Mouse (Mus musculus) forebrain, embryonic 13.5 days (tissue): ENCODE results near the gene Asap2. TPM values are rescaled to one million over a fixed set of nuclear protein-coding genes. Genes with fewer than 3 reads are reported as not detected.

Experiments
- ATAC-seq: fragments of 200-750 bp; cut with Nextera tagmentation; 2 replicates; pipeline ENCODE4 v1.8.0; 2017
- H3K27ac ChIP-seq: fragments of 300-500 bp; sonication (generic); 2 replicates; pipeline ENCODE4 v1.5.1; 2015; ENCODE audit warnings: inconsistent platforms, mild to moderate bottlenecking, moderate library complexity
- H3K27me3 ChIP-seq: fragments of 300-500 bp; sonication (generic); 2 replicates; pipeline ENCODE4 v1.6.1; 2015; ENCODE audit warnings: mild to moderate bottlenecking, inconsistent platforms
- H3K36me3 ChIP-seq: fragments of 300-500 bp; sonication (generic); 2 replicates; pipeline ENCODE4 v1.6.1; 2015; ENCODE audit warnings: mild to moderate bottlenecking, inconsistent platforms; ENCODE audit not compliant: poor library complexity, severe bottlenecking
- H3K4me1 ChIP-seq: fragments of 300-500 bp; sonication (generic); 2 replicates; pipeline ENCODE4 v1.6.1; 2015; ENCODE audit warnings: inconsistent platforms
- H3K4me2 ChIP-seq: fragments of 300-500 bp; sonication (generic); 2 replicates; pipeline ENCODE4 v1.6.1; 2015; ENCODE audit warnings: inconsistent platforms, mild to moderate bottlenecking, moderate library complexity
- H3K4me3 ChIP-seq: fragments of 300-500 bp; sonication (generic); 2 replicates; pipeline ENCODE4 v1.5.1; 2015; ENCODE audit warnings: mild to moderate bottlenecking, inconsistent platforms
- H3K9ac ChIP-seq: fragments of 300-500 bp; sonication (generic); 2 replicates; pipeline ENCODE4 v1.6.1; 2015; ENCODE audit warnings: mild to moderate bottlenecking, inconsistent platforms
- H3K9me3 ChIP-seq: fragments of 300-500 bp; sonication (generic); replicated peaks from 2 replicates; pipeline ENCODE4 v1.6.1; 2016; ENCODE audit warnings: inconsistent platforms
- WGBS: fragments of 180-500 bp; shearing (Covaris S2); methylation state at CpG from one replicate; pipeline ENCODE4 v1.1.7; 2015; 5-methylcytosine and 5-hydroxymethylcytosine counted together
- polyA plus RNA-seq: library from polyadenylated mRNA; unstranded; fragments of >200 nt; fragmentation: Nextera tagmentation; extraction: Ambion mirVana; gene quantifications from 2 replicates; pipeline ENCODE4 v1.2.1, GENCODE M21; 2015

Asap2 gene
- polyA plus RNA-seq, 1 experiment from 2014 or later, result 13.8 TPM

DNA sequence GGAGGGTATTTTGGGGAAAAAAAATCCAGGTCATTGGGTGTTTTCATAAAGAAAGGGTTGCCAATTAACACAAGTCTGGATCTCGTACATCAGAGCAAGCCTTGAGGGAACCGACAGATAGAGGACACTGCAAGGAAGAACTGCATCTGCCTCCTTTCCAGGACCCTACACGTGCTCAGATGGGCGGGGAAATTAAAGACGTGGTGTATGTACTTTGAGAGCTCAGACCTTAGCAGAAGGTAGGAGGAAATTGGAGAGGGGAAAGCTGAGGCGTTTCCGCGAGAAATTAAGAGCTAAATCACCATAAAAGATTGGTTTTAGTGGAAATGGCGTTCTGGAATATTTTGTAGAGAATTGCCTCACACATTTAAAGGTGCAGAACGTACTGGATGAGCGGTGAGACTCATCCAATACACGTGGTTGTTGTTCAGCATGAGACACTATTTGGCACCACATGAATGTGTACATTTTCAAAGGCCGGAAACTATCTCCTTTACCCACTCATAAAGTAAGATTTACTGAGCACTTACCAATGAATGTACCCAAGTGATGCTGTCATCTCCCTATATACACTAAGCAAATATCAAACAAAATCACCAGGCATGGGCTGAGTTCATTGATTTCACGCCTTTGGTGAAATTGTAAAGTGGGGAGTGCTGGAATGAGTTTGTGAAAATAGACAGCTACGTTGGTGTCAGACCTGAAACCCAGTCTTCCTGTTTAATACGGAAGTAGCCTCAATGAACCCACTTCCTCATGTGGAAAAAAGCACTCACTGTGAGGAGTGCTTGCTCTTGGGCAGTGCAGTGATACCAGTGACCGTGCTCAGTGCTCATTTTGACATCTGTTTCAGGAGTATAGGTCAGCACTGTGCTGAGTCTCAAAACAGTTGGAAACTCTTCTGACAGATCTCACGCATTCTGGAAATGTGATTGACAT is 296.7 kb downstream of the Asap2 start:
- Histone ChIP-seq H3K4me3 (peak overlapping the region; percentile 68), H3K9ac (peak overlapping the region; percentile 85), H3K4me2 (peak overlapping the region; percentile 80), H3K9me3 (no peaks in the 10 kb centered on the region), H3K27me3 (no peaks in the 10 kb centered on the region), H3K27ac (peak overlapping the region; percentile 91), H3K36me3 (peaks cover 26% of the 10 kb centered on the region), H3K4me1 (peaks cover 23% of the 10 kb centered on the region)
- WGBS, result 37% methylated on average over 18 of the region's 18 CpGs
- peak; percentile 46 for ATAC-seq

DNA sequence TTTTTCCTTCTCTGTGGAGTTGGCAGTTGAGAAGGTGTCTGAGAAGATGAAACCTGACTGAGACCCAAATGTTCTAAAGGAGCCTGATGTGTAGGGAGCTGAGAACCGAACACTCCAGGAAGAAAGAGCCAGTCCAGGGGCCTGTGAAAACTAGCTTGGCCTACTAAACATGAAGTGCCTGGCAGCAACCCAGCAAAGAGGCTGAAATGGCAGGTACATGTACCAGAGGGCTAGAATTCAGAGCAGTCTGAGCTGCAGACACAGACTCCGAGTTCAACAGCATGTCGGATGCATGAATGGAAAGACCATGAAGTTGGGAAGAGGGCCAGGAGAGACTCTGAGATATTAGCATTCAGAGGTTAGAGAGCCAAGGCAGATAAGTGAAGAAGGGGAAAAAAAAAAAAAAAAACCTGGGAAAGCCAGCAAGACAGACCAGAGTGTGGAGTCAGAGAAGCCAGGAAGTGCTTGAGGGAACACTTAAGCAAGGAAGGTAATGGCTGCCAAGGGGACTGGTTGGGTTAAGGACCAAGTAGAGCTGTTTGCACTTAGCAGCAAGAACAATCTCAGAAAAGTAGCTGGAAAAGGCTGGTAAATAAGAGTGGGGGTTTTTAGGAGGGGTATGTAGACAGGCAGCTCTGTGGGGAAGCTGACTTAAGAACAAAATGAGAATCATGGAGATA is 298.6 kb downstream of the Asap2 start:
- Histone ChIP-seq H3K4me1 (peaks cover 23% of the 10 kb centered on the region), H3K9me3 (no peaks in the 10 kb centered on the region), H3K27ac (no peak overlapping the region), H3K36me3 (peaks cover 45% of the 10 kb centered on the region), H3K27me3 (no peaks in the 10 kb centered on the region), H3K9ac (no peak overlapping the region), H3K4me3 (no peak overlapping the region), H3K4me2 (no peak overlapping the region)
- WGBS, result 98% methylated on average over 3 of the region's 3 CpGs
- no peak for ATAC-seq

DNA sequence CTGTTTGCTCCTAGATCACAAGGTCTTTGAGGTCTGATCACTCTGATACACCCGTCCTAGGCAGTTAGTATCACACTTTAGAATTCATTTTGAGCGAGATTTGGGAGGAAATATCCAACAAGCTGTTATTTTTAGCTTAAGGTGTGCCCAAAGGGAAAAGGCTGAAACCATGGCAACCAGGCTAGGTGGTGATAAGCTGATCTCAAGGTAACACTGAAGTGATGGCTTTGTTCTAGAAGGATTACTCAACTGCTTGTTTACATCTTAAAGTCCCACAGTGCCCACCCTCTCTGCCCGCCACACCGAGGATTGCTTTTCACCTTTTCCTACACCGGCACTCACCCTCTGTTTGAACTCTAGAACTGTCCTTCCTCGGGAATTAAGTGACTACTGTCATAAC is 299.4 kb downstream of the Asap2 start:
- 88% methylated on average over 6 of the region's 6 CpGs for WGBS
- Histone ChIP-seq H3K4me1 (peaks cover 23% of the 10 kb centered on the region), H3K9me3 (no peaks in the 10 kb centered on the region), H3K9ac (no peak overlapping the region), H3K27ac (no peak overlapping the region), H3K4me2 (no peak overlapping the region), H3K36me3 (peaks cover 52% of the 10 kb centered on the region), H3K4me3 (no peak overlapping the region), H3K27me3 (no peaks in the 10 kb centered on the region)
- no peak for ATAC-seq

DNA sequence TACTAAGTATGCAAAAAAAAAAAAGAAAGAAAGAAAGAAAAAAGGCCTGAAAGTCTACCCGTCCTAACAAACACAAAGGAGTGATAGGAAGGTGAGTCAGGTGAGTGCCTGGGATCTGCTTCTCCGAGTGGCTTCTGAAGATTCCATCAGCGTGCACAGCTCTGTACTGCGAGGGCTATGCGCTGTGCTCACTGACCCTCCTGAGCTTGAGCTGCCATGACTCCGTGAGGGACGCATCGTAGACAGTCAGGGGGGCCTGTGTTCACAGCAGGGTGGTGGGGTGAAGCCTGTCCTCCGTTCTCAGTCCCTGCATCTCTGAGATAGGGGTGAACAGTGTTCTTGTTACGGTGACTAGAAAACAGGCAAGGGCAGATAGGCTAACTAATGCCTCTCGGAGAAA is 308.6 kb downstream of the Asap2 start:
- ATAC-seq, result no peak
- peaks cover 93% of the 10 kb centered on the region for H3K36me3 ChIP-seq

DNA sequence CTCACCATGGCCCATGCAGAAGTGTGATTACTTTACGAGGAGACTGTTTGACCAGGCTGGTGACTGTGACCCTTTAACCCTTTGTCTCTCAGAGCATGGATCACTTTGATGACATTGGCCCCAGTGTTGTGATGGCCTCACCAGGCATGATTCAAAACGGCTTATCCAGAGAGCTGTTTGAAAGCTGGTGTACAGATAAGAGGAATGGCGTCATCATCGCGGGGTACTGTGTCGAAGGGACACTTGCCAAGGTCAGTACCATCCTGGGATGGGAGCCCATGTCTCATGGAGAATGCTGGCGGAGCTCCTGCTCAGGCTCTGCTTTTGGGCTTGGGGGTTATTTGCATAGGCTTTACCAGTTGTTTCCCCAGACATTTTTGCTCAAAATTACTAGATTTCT is 311.1 kb downstream of the Asap2 start:
- Histone ChIP-seq H3K4me2 (no peak overlapping the region), H3K9ac (no peak overlapping the region), H3K27ac (no peak overlapping the region), H3K36me3 (peaks cover 90% of the 10 kb centered on the region), H3K9me3 (no peaks in the 10 kb centered on the region), H3K27me3 (no peaks in the 10 kb centered on the region), H3K4me1 (no peaks in the 10 kb centered on the region), H3K4me3 (no peak overlapping the region)
- no peak for ATAC-seq
- WGBS, result 93% methylated on average over 7 of the region's 7 CpGs

More for the DNA sequence above, 308.6 kb downstream of the Asap2 start:
- H3K9ac ChIP-seq, result no peak overlapping the region
- no peak overlapping the region for H3K4me2 ChIP-seq
- no peaks in the 10 kb centered on the region for H3K27me3 ChIP-seq
- H3K4me1 ChIP-seq, result no peaks in the 10 kb centered on the region
- H3K4me3 ChIP-seq, result no peak overlapping the region
- H3K27ac ChIP-seq, result no peak overlapping the region
- H3K9me3 ChIP-seq, result no peaks in the 10 kb centered on the region
- 96% methylated on average over 11 of the region's 11 CpGs for WGBS

DNA sequence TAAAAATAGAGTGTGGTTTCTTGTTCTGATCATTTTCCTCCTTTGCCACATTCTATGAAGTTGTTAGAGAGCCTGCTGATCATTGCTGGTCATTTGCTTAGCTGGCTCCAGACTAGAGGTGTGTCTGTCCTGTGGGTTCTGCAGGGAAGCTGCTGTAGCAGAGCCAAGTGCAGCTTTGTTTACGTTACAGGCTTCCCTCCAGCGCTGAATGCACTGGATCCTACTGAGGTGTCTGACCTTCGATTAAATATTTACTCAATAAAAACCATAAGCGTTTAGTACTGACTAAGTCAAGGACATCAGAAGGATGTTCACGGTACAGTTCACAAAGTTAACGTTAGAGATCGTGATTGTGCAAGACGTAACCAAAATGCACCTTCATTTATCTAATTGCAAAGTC is 311.7 kb downstream of the Asap2 start:
- no peaks in the 10 kb centered on the region for H3K27me3 ChIP-seq
- no peak overlapping the region for H3K4me2 ChIP-seq
- no peaks in the 10 kb centered on the region for H3K9me3 ChIP-seq
- H3K36me3 ChIP-seq, result peaks cover 90% of the 10 kb centered on the region
- no peak overlapping the region for H3K9ac ChIP-seq
- H3K4me1 ChIP-seq, result no peaks in the 10 kb centered on the region
- no peak for ATAC-seq
- H3K27ac ChIP-seq, result no peak overlapping the region
- WGBS, result 92% methylated on average over 8 of the region's 8 CpGs
- no peak overlapping the region for H3K4me3 ChIP-seq

DNA sequence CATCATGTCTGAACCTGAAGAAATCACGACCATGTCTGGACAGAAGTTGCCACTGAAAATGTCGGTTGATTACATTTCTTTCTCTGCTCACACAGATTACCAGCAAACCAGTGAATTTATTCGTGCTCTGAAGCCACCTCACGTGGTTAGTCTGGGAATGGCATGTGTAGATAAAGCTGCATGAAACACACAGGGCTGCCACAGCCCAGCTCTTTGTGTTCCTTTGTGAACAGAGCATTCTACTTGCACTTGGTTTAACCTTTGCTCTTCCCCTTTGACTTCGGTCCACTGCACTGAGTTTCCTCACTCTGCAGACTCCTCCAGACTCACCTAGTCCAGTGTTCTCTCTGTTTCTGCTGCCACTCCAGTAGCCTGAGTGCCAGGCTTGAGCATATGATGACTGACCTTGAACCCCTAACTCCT is 312.1 kb downstream of the Asap2 start:
- no peak overlapping the region for H3K4me3 ChIP-seq
- H3K9me3 ChIP-seq, result no peaks in the 10 kb centered on the region
- H3K4me1 ChIP-seq, result no peaks in the 10 kb centered on the region
- no peak overlapping the region for H3K9ac ChIP-seq
- H3K4me2 ChIP-seq, result no peak overlapping the region
- H3K27me3 ChIP-seq, result no peaks in the 10 kb centered on the region
- ATAC-seq, result no peak
- 90% methylated on average over 5 of the region's 5 CpGs for WGBS
- no peak overlapping the region for H3K27ac ChIP-seq
- peaks cover 90% of the 10 kb centered on the region for H3K36me3 ChIP-seq

DNA sequence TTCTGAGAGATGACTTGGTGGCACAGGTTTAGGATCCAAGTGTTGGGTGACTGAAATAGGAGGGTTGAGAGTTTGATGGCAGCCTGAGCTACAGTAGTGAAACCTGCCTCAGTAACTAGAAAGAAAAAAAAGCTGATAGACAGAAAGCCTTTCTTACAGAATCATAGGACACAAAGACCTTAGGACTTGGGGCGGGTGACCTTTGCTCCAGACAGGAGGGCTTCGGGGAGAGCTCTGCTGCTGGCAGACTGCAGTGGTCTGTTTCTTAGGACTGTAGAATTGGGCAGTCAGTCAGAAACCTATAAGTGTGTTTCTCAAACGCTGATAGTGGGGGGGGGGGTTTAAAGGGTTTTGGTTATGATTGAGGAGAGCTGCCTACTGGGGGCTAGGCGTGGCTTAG is 315.5 kb downstream of the Asap2 start:
- Histone ChIP-seq H3K27ac (no peak overlapping the region), H3K4me3 (no peak overlapping the region), H3K9ac (no peak overlapping the region), H3K9me3 (no peaks in the 10 kb centered on the region), H3K36me3 (peaks cover 94% of the 10 kb centered on the region), H3K27me3 (no peaks in the 10 kb centered on the region), H3K4me2 (no peak overlapping the region), H3K4me1 (no peaks in the 10 kb centered on the region)
- WGBS, result 92% methylated on average over 4 of the region's 4 CpGs
- no peak for ATAC-seq

DNA sequence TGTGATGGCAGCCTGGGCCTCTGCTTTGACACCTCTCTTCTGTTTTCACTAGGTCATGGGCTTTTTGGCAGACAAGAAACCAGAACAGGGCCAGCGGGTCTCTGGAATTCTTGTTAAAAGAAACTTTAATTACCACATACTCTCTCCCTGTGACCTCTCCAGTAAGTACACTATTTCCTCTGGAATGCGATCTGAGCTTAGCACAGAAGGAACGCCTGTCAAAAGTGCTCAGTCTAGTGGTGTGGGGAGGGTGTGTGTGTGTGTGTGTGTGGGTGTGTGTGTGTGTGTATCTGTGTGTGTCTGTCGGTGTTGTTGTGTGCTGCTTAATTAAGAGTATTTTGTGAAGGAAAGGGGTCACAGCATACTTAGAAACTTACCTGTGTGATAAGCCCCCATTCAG is 316.5 kb downstream of the Asap2 start:
- no peaks in the 10 kb centered on the region for H3K9me3 ChIP-seq
- H3K27me3 ChIP-seq, result no peaks in the 10 kb centered on the region
- H3K4me1 ChIP-seq, result no peaks in the 10 kb centered on the region
- no peak overlapping the region for H3K9ac ChIP-seq
- WGBS, result 87% methylated on average over 4 of the region's 4 CpGs
- no peak overlapping the region for H3K27ac ChIP-seq
- H3K4me2 ChIP-seq, result no peak overlapping the region
- H3K36me3 ChIP-seq, result peaks cover 94% of the 10 kb centered on the region
- ATAC-seq, result no peak
- H3K4me3 ChIP-seq, result no peak overlapping the region

DNA sequence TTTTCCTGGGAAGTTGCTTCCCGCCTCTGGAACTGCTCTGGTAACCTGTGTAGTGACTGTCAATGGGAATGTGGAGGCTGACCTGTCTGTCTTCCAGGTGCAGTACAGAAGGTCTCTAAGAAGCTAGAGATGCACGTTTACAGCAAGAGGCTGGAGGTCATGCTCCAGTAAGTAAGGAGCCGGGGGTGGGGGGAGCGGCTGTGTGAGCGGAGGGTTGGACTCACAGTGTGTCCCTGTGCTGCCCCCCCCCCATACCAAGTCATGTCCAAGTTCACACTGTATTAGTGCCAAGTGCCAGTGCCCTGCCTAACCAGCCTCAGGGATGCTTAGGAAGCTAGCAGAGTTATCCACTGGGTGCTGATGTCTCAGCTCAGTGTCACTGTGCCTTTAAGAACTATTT is 321.9 kb downstream of the Asap2 start:
- WGBS, result 89% methylated on average over 5 of the region's 5 CpGs
- no peak for ATAC-seq
- H3K4me1 ChIP-seq, result peaks cover 8% of the 10 kb centered on the region; the same call in 1 of the 2 replicates
- no peak overlapping the region for H3K9ac ChIP-seq
- peaks cover 80% of the 10 kb centered on the region for H3K36me3 ChIP-seq
- no peaks in the 10 kb centered on the region for H3K27me3 ChIP-seq
- no peak overlapping the region for H3K27ac ChIP-seq
- no peak overlapping the region for H3K4me2 ChIP-seq
- no peaks in the 10 kb centered on the region for H3K9me3 ChIP-seq
- H3K4me3 ChIP-seq, result no peak overlapping the region

DNA sequence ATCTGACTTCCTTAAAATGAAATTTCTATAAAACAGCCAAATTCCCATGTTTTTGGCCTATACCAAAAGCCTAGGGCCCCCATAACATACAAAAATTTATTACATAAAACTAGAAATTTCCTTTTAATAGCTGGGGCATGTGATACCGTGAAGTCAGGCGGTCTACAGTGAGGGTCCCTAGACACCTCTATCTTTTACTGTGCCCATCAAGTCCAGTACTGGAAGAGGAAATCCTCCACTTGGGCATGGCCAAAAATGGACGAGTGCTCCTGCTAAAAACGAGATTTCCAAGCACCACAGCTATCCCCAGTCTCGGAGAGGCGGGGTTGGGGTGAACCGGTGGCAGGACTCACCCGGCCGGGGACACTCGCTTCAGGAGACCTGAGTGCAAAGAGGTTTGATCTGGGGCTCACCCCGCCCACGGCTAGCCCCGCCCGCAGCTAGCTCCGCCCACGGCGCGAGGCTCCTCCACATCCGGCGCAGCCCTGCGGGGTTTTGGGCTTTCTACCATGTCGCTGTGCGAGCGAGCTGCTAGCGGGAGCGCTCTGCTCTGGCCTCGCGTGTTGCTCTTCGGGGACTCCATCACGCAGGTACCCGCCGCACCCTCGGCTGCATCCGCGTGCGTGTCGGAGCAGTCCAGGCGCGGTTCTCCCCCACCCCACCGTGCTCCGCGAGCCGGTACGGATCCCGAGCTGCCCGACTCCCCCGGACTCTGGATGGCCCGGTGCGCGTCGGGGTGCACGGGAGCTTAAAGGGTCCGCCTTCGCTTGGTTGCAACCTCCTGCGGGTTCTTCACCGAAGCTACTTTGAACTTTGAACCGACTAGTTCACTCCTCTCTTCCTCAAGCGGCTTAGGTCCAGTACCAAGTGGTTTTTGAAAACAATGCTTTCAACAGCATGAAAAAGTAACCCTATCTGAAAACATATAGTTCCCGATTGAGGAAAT is 325.9 kb downstream of the Asap2 start, which contains the start of gene Iah1:
Gene Iah1 (plus strand): TSS at position 467 of the 946 bp plus-strand sequence.
- Histone ChIP-seq H3K27ac (no peak within 1 kb of the TSS), H3K4me2 (peak within 1 kb of the TSS; percentile 73), H3K36me3 (peaks cover 50% of the 10 kb centered on the region), H3K9ac (peak within 1 kb of the TSS; percentile 80), H3K9me3 (no peaks in the 10 kb centered on the region), H3K4me1 (peaks cover 12% of the 10 kb centered on the region; the same call in 1 of the 2 replicates), H3K27me3 (no peaks in the 10 kb centered on the region), H3K4me3 (peak within 1 kb of the TSS; percentile 67)
- ATAC-seq, result peak; percentile 94
- WGBS, result 3% methylated on average over 47 of the region's 59 CpGs
